Mouse (Mus musculus) heart, postnatal 0 days (tissue): ENCODE data around the gene a. TPM values are rescaled to one million over a fixed set of nuclear protein-coding genes. Genes with fewer than 3 reads are reported as not detected.
"Not testable (repeated sequence)": the region's sequence is repeated elsewhere in the genome, so short reads cannot be mapped to it uniquely, and the experiment has no call there.

Source experiments
- ATAC-seq: fragments of 200-750 bp; cut with Nextera tagmentation; 2 replicates; pipeline ENCODE4 v1.8.0; 2017; ENCODE audit warnings: low read depth, moderate number of reproducible peaks, moderate library complexity; ENCODE audit not compliant: insufficient read depth
- DNase-seq: peaks from one replicate; pipeline ENCODE4 v3.0.0-alpha.2; 2016; ENCODE audit warnings: low spot score
- H3K27ac ChIP-seq: fragments of 300-500 bp; sonication (generic); 2 replicates; pipeline ENCODE4 v1.5.1; 2014; ENCODE audit warnings: low read depth, mild to moderate bottlenecking
- H3K27me3 ChIP-seq: fragments of 300-500 bp; sonication (generic); 2 replicates; pipeline ENCODE4 v1.6.1; 2014; ENCODE audit warnings: low read length, mixed read lengths; ENCODE audit not compliant: control insufficient read depth, insufficient read depth
- H3K36me3 ChIP-seq: fragments of 300-500 bp; sonication (generic); replicated peaks from 2 replicates; pipeline ENCODE4 v1.6.1; 2014; ENCODE audit warnings: low read length, mixed read lengths; ENCODE audit not compliant: control insufficient read depth, insufficient read depth
- H3K4me1 ChIP-seq: fragments of 300-500 bp; sonication (generic); 2 replicates; pipeline ENCODE4 v1.6.1; 2014; ENCODE audit warnings: antibody characterized with exemption; ENCODE audit not compliant: control insufficient read depth, insufficient read depth
- H3K4me2 ChIP-seq: fragments of 300-500 bp; sonication (generic); 2 replicates; pipeline ENCODE4 v1.6.1; 2014; ENCODE audit warnings: low read depth, mild to moderate bottlenecking, low read length, moderate library complexity
- H3K4me3 ChIP-seq: fragments of 300-500 bp; sonication (generic); 2 replicates; pipeline ENCODE4 v1.5.1; 2014; ENCODE audit warnings: low read depth, low read length
- H3K9ac ChIP-seq: fragments of 300-500 bp; sonication (generic); replicated peaks from 2 replicates; pipeline ENCODE4 v1.6.1; 2014; ENCODE audit warnings: low read depth, low read length, mixed read lengths
- H3K9me3 ChIP-seq: fragments of 300-500 bp; sonication (generic); replicated peaks from 2 replicates; pipeline ENCODE4 v1.6.1; 2016; ENCODE audit warnings: low read length; ENCODE audit not compliant: control insufficient read depth
- CTCF ChIP-seq: IDR thresholded peaks from 2 replicates; pipeline ENCODE4 v1.5.1; 2016; ENCODE audit warnings: antibody characterized with exemption, control low read depth, low read depth
- EP300 ChIP-seq: IDR thresholded peaks from 2 replicates; pipeline ENCODE4 v1.6.1; 2016; ENCODE audit warnings: antibody characterized with exemption, low read depth
- WGBS: fragments of 180-500 bp; shearing (Covaris S2); extraction: QIAGEN DNeasy Blood & Tissue Kit; methylation state at CpG from one replicate; pipeline ENCODE4 v1.1.7; 2014; 5-methylcytosine and 5-hydroxymethylcytosine counted together
- polyA plus RNA-seq: library from polyadenylated mRNA; unstranded; fragments of >200 nt; fragmentation: Nextera tagmentation; extraction: Ambion mirVana; gene quantifications from 2 replicates; pipeline ENCODE4 v1.2.1, GENCODE M21; 2015
- total RNA-seq: library from RNA; depleted of rRNA; stranded (reverse); fragments of >200 nt; gene quantifications from 2 replicates; pipeline ENCODE4 v1.2.3, GENCODE M21; 2014; ENCODE audit warnings: low replicate concordance

Gene a
- total and polyA plus RNA-seq, 2 experiments from 2014 or later: not detected

DNA sequence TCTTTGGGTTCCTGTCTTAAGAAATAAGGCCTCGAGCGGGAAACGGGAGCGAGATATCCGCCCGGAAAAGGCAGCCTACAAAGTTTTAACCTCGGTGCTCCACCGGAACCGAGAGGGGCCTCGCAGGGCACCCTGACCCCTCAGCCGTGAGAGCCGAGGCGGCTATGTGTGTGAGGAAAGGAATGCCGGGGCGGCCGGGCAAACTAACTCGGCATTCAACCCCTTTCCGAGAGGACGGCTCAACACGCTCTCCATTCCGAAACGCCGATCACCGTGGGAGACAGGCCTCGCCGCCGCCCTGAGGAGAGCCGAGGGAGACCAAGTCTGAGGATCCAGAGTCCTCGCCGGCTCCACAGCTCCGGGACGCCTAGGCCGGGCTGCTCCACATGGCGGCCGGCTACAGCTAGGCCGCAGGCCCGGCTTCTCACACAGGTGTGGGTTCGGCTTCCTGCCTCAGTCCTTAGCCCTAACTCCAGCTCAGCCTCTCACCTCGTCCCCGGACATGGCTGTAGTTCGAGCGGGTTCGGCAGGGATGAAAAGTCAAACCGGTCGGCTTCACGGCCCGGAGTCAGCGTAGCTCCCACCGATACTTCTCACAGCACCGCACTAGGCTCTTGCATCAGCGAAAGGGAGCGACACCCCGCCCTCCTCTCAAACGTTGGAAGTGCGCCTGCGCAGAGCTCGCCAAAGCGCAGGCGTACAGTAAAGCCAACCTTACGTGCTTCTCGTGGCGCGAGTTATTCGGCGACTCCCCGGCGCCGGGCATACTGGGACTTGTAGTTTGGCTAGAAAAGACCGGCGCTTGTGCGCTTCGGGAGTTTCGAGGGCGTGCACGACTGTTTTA, 101.2 kb downstream of the a start, which contains the start of gene Eif2s2:
Gene Eif2s2, minus strand, starts transcription at position 735 of the 844 bp plus-strand sequence.
- under 1% methylated on average over 75 of the region's 75 CpGs for WGBS
- peak within 1 kb of the TSS; percentile 65 for H3K9ac ChIP-seq
- peaks cover 18% of the 10 kb centered on the region for H3K4me1 ChIP-seq
- no peaks in the 10 kb centered on the region for H3K9me3 ChIP-seq
- TF ChIP-seq EP300 (no peak), CTCF (no peak)
- H3K4me2 ChIP-seq: peak within 1 kb of the TSS; percentile 75
- peak within 1 kb of the TSS; percentile 82 for H3K27ac ChIP-seq
- ATAC-seq (peak; percentile 98), DNase-seq (peak; percentile 96)
- H3K27me3 ChIP-seq: no peaks in the 10 kb centered on the region
- H3K36me3 ChIP-seq: peaks cover 8% of the 10 kb centered on the region; the same call in 1 of the 2 replicates
- peak within 1 kb of the TSS; percentile 63 for H3K4me3 ChIP-seq

DNA sequence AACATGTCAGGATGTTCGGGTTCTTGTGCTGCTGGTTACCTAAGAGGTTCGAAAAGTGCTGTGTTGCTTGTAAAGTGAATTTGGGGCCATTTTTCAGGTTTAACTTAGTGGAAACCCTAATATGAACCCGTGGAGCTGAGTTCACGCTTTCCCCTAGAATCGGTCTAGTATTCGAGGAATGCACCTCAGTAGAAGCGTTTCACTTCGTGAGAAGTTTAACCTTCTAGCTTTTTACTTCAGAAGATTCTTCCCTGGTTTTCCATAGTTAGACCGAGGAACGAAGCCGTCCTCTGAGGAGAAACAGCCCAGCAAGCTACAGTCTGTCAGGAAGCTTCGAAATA, 101.8 kb downstream of the a start:
- Histone ChIP-seq H3K27ac (no peak overlapping the region), H3K4me2 (peak overlapping the region; percentile 75), H3K9me3 (no peaks in the 10 kb centered on the region), H3K27me3 (no peaks in the 10 kb centered on the region), H3K9ac (peak overlapping the region; percentile 41; the same call in 1 of the 2 replicates), H3K4me1 (peaks cover 18% of the 10 kb centered on the region), H3K4me3 (peak overlapping the region; percentile 63), H3K36me3 (peaks cover 4% of the 10 kb centered on the region; the same call in 1 of the 2 replicates)
- WGBS: 7% methylated on average over 12 of the region's 12 CpGs
- TF ChIP-seq EP300: no peak
- TF ChIP-seq CTCF: no peak
- DNase-seq: no peak
- no peak for ATAC-seq

DNA sequence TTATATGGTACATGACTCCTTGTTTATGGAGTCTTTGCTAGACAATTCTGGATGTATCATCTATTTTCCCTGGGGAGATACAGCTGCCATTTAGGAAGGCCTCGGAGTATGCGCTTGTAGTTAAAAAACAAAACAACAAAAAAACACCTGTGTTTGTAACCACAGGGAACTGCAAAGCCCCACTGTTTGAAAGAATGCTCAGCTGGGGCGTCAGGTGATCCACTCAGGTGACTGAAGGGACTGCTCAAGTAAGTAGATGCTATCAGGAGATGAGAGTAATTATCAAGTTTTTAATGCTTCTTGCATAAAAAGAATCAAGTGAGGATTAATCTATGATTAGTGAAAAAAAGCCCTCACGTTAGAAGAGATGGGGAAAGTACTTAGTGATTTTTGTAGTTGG, 102.3 kb downstream of the a start:
- H3K4me1 ChIP-seq: peaks cover 18% of the 10 kb centered on the region
- no peak for ATAC-seq
- WGBS: 67% methylated on average over 4 of the region's 4 CpGs
- no peaks in the 10 kb centered on the region for H3K9me3 ChIP-seq
- no peak overlapping the region for H3K9ac ChIP-seq
- H3K27ac ChIP-seq: no peak overlapping the region
- H3K27me3 ChIP-seq: no peaks in the 10 kb centered on the region
- H3K4me3 ChIP-seq: no peak overlapping the region
- H3K36me3 ChIP-seq: no peaks in the 10 kb centered on the region
- H3K4me2 ChIP-seq: no peak overlapping the region; the same call in 1 of the 2 replicates
- DNase-seq: no peak
- TF ChIP-seq CTCF: no peak
- TF ChIP-seq EP300: no peak

DNA sequence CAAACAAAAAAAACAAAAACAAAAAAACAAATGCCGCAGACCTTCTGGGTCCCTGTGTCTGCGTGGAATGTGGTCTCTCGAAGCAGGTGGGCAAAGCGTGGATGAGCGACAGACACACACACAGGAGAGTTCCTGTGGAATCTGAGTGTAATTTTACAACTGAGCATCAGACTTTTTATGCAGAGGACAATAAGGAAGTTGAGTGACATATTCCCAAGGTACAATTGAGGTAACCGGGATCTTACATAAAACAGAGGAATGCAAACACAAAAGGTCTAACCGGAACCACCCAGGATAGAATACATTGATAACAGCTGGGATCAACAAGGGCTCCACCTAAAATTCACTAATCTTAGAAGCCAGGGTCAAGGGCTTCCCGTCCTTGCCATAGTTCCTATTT, 107.8 kb downstream of the a start:
- not testable (repeated sequence) for H3K27ac ChIP-seq, DNase-seq, ATAC-seq, H3K4me3 ChIP-seq, H3K9me3 ChIP-seq, H3K36me3 ChIP-seq, H3K27me3 ChIP-seq, H3K4me1 ChIP-seq, H3K9ac ChIP-seq, H3K4me2 ChIP-seq
- 76% methylated on average over 8 of the region's 8 CpGs for WGBS

DNA sequence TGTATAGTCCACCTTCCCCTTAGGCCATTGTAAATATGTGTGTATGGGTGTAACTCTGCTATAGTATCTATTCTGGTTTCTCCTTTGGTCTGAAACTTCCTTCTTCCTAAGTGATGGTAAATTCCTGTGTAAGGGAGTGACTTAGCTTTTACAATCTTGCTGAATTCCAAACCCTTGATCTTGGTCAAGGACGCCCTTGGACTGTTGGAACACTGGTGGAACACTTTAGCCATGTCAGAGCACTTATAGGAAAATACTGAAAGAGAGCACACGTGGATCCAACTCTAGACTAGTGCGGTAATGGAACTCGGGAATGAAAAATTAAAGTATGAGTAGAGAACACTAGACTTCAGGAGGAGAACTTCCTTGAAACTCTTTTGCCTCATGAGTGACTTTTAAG, 108.2 kb downstream of the a start:
- not testable (repeated sequence) for DNase-seq, H3K9me3 ChIP-seq, H3K4me2 ChIP-seq, H3K27ac ChIP-seq, H3K4me3 ChIP-seq, ATAC-seq, H3K27me3 ChIP-seq, H3K9ac ChIP-seq, H3K4me1 ChIP-seq, H3K36me3 ChIP-seq
- WGBS: 75% methylated on average over 4 of the region's 4 CpGs

DNA sequence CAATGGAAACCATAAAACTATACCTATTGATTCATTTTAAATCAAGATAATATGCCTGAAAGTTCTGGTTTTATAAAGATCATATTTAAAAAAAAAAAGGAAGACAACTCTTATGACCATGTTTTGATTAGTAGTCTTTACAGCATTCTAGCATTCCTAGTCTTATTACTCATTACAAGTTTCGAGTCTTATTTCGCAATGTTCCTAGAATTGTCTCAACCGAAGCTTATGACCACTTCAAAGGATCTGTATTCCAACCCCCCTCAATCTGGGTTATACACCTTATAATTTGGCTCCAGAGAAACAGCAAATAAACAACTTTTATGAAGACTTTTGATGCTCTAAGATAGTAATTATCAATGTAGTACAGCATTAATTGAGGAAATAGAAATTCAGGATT, 110.9 kb downstream of the a start:
- TF ChIP-seq EP300 (no peak), CTCF (no peak)
- Histone ChIP-seq H3K4me1 (no peaks in the 10 kb centered on the region), H3K4me2 (no peak overlapping the region), H3K27ac (no peak overlapping the region), H3K9me3 (no peaks in the 10 kb centered on the region), H3K9ac (no peak overlapping the region), H3K36me3 (no peaks in the 10 kb centered on the region), H3K27me3 (no peaks in the 10 kb centered on the region), H3K4me3 (no peak overlapping the region)
- DNase-seq: no peak
- ATAC-seq: no peak
- 78% methylated on average over 3 of the region's 3 CpGs for WGBS
